Mouse (Mus musculus): ENCODE data around the gene Pkd2l1. TPM values are rescaled to one million over a fixed set of nuclear protein-coding genes. Genes with fewer than 3 reads are reported as not detected.

The Pkd2l1 gene
- polyA plus RNA-seq, 1 experiment from 2014 or later = 0.04 TPM

GRCm38 (mm10) chr19:44198494-44198893, 6.3 kb upstream of the Pkd2l1 start:
- ATAC-seq (ENCODE audit: borderline replicate concordance, extremely low read depth, low FRiP score, low TSS enrichment) = no peak

GRCm38 (mm10) chr19:44197053-44197852, 5.0 kb upstream of the Pkd2l1 start:
- ATAC-seq (ENCODE audit: borderline replicate concordance, extremely low read depth, low FRiP score, low TSS enrichment) = no peak
- Histone ChIP-seq H3K4me1 (no peaks in the 10 kb centered on the region), H3K9me3 (no peaks in the 10 kb centered on the region), H3K36me3 (no peaks in the 10 kb centered on the region), H3K4me2 (no peak overlapping the region), H3K9ac (no peak overlapping the region), H3K27ac (no peak overlapping the region), H3K27me3 (no peaks in the 10 kb centered on the region), H3K4me3 (no peak overlapping the region)
- 82% methylated on average over 10 of the region's 10 CpGs for WGBS

More at GRCm38 (mm10) chr19:44198494-44198893, 6.3 kb upstream of the Pkd2l1 start:
- Histone ChIP-seq H3K4me2 (no peak overlapping the region), H3K36me3 (no peaks in the 10 kb centered on the region), H3K27me3 (no peaks in the 10 kb centered on the region), H3K9ac (no peak overlapping the region), H3K4me1 (no peaks in the 10 kb centered on the region), H3K9me3 (no peaks in the 10 kb centered on the region), H3K4me3 (no peak overlapping the region), H3K27ac (no peak overlapping the region)
- 85% methylated on average over 6 of the region's 6 CpGs for WGBS

- no peak for ATAC-seq (ENCODE audit: borderline replicate concordance, extremely low read depth, low FRiP score, low TSS enrichment)
- H3K27ac ChIP-seq = no peak overlapping the region
- H3K4me2 ChIP-seq = no peak overlapping the region
- H3K9me3 ChIP-seq = no peaks in the 10 kb centered on the region
- no peaks in the 10 kb centered on the region for H3K36me3 ChIP-seq
- H3K9ac ChIP-seq = no peak overlapping the region
- 15% methylated on average over 7 of the region's 7 CpGs for WGBS
- no peaks in the 10 kb centered on the region for H3K4me1 ChIP-seq
- no peaks in the 10 kb centered on the region for H3K27me3 ChIP-seq
- H3K4me3 ChIP-seq = no peak overlapping the region
These were observed 2.9 kb upstream of the Pkd2l1 start for GRCm38 (mm10) chr19:44195138-44195537.

DNA sequence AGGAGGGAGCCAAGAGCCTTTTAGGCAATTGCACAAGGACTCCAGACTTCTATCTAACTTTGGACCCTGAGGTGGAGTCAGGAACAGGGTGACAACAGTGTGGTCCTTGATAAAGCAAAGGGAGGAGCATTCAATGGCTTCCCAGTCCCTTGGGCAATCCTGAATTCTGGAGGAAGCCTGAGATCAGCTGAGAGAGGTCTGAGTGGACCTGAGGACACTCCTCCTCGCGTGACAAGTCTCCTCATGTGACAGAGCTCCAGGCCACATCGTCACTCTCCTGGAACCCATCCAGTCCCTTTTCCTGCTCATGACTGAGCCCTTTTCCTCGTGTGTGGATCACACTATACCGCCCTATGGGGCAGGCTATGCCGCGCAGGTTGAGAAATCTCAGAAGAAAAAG, 1.7 kb upstream of the Pkd2l1 start:
- H3K4me2 ChIP-seq = no peak overlapping the region
- H3K27ac ChIP-seq = no peak overlapping the region
- H3K27me3 ChIP-seq = no peaks in the 10 kb centered on the region
- H3K9me3 ChIP-seq = no peaks in the 10 kb centered on the region
- ATAC-seq (ENCODE audit: borderline replicate concordance, extremely low read depth, low FRiP score, low TSS enrichment) = no peak
- H3K4me3 ChIP-seq = no peak overlapping the region
- no peak overlapping the region for H3K9ac ChIP-seq
- no peaks in the 10 kb centered on the region for H3K36me3 ChIP-seq
- WGBS = 53% methylated on average over 7 of the region's 7 CpGs
- H3K4me1 ChIP-seq = no peaks in the 10 kb centered on the region

- no peak for ATAC-seq (ENCODE audit: borderline replicate concordance, extremely low read depth, low FRiP score, low TSS enrichment)
- Histone ChIP-seq H3K9ac (no peak overlapping the region), H3K9me3 (no peaks in the 10 kb centered on the region), H3K4me1 (no peaks in the 10 kb centered on the region), H3K27me3 (no peaks in the 10 kb centered on the region), H3K36me3 (no peaks in the 10 kb centered on the region), H3K27ac (no peak overlapping the region), H3K4me3 (no peak overlapping the region), H3K4me2 (no peak overlapping the region)
- 72% methylated on average over 4 of the region's 4 CpGs for WGBS
These were observed 3.2 kb downstream of the Pkd2l1 start for GRCm38 (mm10) chr19:44189056-44189455.

DNA sequence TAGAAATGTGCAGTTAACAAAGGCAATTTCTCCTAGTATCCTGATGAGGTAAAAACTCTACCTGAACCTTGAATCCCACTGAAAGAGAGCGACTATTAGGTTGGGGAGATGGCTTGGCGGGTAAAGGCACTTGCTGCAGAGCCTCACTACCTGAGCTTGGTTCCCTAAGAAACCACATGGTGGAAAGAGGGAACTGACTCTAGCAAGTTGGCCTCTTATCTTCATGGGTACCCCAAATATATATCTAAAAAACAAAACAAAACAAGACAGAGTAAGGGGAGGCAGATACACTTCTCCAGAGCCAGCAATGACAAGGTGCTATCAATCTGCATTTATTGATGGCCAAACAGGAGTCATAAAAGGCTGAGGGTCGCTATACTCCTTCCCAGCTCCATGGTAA, 8.3 kb downstream of the Pkd2l1 start:
- whole genome bisulfite sequencing = 66% methylated on average over 3 of the region's 3 CpGs
- no peaks in the 10 kb centered on the region for H3K4me1 ChIP-seq
- H3K4me2 ChIP-seq = no peak overlapping the region

GRCm38 (mm10) chr19:44180502-44180901, 11.7 kb downstream of the Pkd2l1 start:
- WGBS = 76% methylated on average over 1 of the region's 1 CpGs
- H3K27me3 ChIP-seq = no peaks in the 10 kb centered on the region
- no peak for ATAC-seq (ENCODE audit: borderline replicate concordance, extremely low read depth, low FRiP score, low TSS enrichment)
- H3K9me3 ChIP-seq = no peaks in the 10 kb centered on the region
- H3K4me1 ChIP-seq = no peaks in the 10 kb centered on the region
- H3K4me2 ChIP-seq = no peak overlapping the region
- no peak overlapping the region for H3K27ac ChIP-seq
- H3K9ac ChIP-seq = no peak overlapping the region
- no peaks in the 10 kb centered on the region for H3K36me3 ChIP-seq
- H3K4me3 ChIP-seq = no peak overlapping the region

More for the DNA sequence above, 8.3 kb downstream of the Pkd2l1 start:
- H3K27me3 ChIP-seq = no peaks in the 10 kb centered on the region
- ATAC-seq (ENCODE audit: borderline replicate concordance, extremely low read depth, low FRiP score, low TSS enrichment) = no peak
- no peak overlapping the region for H3K4me3 ChIP-seq
- H3K9ac ChIP-seq = no peak overlapping the region
- H3K9me3 ChIP-seq = no peaks in the 10 kb centered on the region
- H3K27ac ChIP-seq = no peak overlapping the region
- H3K36me3 ChIP-seq = no peaks in the 10 kb centered on the region

- no peaks in the 10 kb centered on the region for H3K27me3 ChIP-seq
- ATAC-seq (ENCODE audit: borderline replicate concordance, extremely low read depth, low FRiP score, low TSS enrichment) = no peak
- WGBS = 74% methylated on average over 3 of the region's 3 CpGs
These were observed 15.5 kb downstream of the Pkd2l1 start for GRCm38 (mm10) chr19:44176741-44177140.

GRCm38 (mm10) chr19:44174835-44175234, 17.4 kb downstream of the Pkd2l1 start:
- Histone ChIP-seq H3K4me3 (no peak overlapping the region), H3K9me3 (no peaks in the 10 kb centered on the region), H3K27ac (no peak overlapping the region), H3K36me3 (no peaks in the 10 kb centered on the region), H3K4me1 (no peaks in the 10 kb centered on the region), H3K9ac (no peak overlapping the region), H3K4me2 (no peak overlapping the region), H3K27me3 (no peaks in the 10 kb centered on the region)
- no peak for ATAC-seq (ENCODE audit: borderline replicate concordance, extremely low read depth, low FRiP score, low TSS enrichment)
- WGBS = 54% methylated on average over 8 of the region's 8 CpGs

More at GRCm38 (mm10) chr19:44176741-44177140, 15.5 kb downstream of the Pkd2l1 start:
- H3K4me3 ChIP-seq = no peak overlapping the region
- H3K4me1 ChIP-seq = no peaks in the 10 kb centered on the region
- no peaks in the 10 kb centered on the region for H3K9me3 ChIP-seq
- H3K4me2 ChIP-seq = no peak overlapping the region
- H3K9ac ChIP-seq = no peak overlapping the region
- H3K27ac ChIP-seq = no peak overlapping the region
- H3K36me3 ChIP-seq = no peaks in the 10 kb centered on the region

- Histone ChIP-seq H3K27me3 (no peaks in the 10 kb centered on the region; the same call in 1 of the 2 replicates), H3K4me1 (no peaks in the 10 kb centered on the region), H3K9me3 (no peaks in the 10 kb centered on the region), H3K4me3 (no peak overlapping the region), H3K36me3 (no peaks in the 10 kb centered on the region), H3K27ac (no peak overlapping the region), H3K9ac (no peak overlapping the region), H3K4me2 (no peak overlapping the region)
- no peak for ATAC-seq (ENCODE audit: borderline replicate concordance, extremely low read depth, low FRiP score, low TSS enrichment)
- 7% methylated on average over 3 of the region's 3 CpGs for WGBS
These were observed 30.7 kb downstream of the Pkd2l1 start for GRCm38 (mm10) chr19:44161515-44161914.

DNA sequence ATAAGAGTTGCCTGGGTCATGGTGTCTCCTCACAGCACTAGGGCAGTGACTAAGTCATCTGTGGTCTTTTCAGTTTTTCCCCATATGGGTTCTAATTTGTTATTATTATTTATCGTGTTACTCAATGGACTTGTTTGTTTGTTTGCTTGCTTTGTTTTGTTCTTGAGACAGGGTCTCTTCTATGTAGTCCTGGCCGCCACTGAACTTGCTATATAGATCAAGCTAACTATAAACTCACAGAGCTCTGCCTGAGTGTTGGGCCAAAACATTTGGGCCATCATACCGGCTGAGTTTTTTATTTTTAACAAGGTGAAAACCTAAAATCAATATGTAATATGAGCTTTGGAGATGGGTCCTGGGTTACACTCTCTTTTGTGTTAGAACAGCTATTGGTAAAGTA, 32.9 kb downstream of the Pkd2l1 start:
- H3K9me3 ChIP-seq = no peaks in the 10 kb centered on the region
- H3K36me3 ChIP-seq = no peaks in the 10 kb centered on the region
- no peaks in the 10 kb centered on the region; the same call in 1 of the 2 replicates for H3K27me3 ChIP-seq
- no peak overlapping the region for H3K4me2 ChIP-seq
- H3K27ac ChIP-seq = no peak overlapping the region
- no peak overlapping the region for H3K9ac ChIP-seq
- 74% methylated on average over 3 of the region's 3 CpGs for WGBS
- H3K4me3 ChIP-seq = no peak overlapping the region
- no peak for ATAC-seq (ENCODE audit: borderline replicate concordance, extremely low read depth, low FRiP score, low TSS enrichment)
- no peaks in the 10 kb centered on the region for H3K4me1 ChIP-seq

DNA sequence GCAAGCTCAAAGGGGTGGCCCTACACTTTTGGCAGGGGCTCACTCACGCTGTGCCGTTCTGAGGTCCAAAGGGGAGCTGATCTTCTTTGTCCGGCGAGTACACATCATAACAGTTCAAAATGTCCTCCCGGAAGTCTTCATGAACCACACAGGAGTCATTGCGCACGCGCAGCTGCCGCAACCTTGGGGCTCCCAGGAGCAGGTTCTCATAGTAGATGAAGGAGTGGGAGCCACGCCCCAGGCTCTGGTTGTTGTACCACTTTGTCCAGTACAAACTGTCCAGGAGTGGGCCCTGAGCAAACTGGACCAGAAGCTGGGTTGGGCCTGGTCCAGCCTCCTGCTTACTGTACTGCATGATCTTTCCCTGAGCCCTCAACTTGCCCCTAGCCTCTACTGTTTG, 35.2 kb downstream of the Pkd2l1 start:
- no peak overlapping the region for H3K4me2 ChIP-seq
- no peaks in the 10 kb centered on the region for H3K9me3 ChIP-seq
- no peak overlapping the region for H3K9ac ChIP-seq
- H3K27me3 ChIP-seq = no peaks in the 10 kb centered on the region; the same call in 1 of the 2 replicates
- H3K36me3 ChIP-seq = no peaks in the 10 kb centered on the region
- no peak for ATAC-seq (ENCODE audit: borderline replicate concordance, extremely low read depth, low FRiP score, low TSS enrichment)
- H3K4me1 ChIP-seq = no peaks in the 10 kb centered on the region
- no peak overlapping the region for H3K4me3 ChIP-seq
- no peak overlapping the region for H3K27ac ChIP-seq
- 88% methylated on average over 10 of the region's 10 CpGs for WGBS

Measured in lung, embryonic 15.5 days (tissue).